Mouse (Mus musculus) heart, embryonic 14.5 days (tissue): ENCODE measurements around the gene Col2a1. TPM values are rescaled to one million over a fixed set of nuclear protein-coding genes. Genes with fewer than 3 reads are reported as not detected.

Experiments used
- ATAC-seq: fragments of 200-750 bp; cut with Nextera tagmentation; 2 replicates; pipeline ENCODE4 v1.8.0; 2017; ENCODE audit warnings: low read depth, moderate TSS enrichment; ENCODE audit not compliant: insufficient number of reproducible peaks, insufficient read depth, low FRiP score
- H3K27ac ChIP-seq, 2 experiments: fragments of 200-500 bp in 1 of 2; fragments of 300-500 bp in 1 of 2; sonication (generic) in 1 of 2; replicated peaks in 1 of 2; 2 replicates each; pipeline ENCODE4 v1.5.1; 2012 to 2014; ENCODE audit warnings: low read depth in 2 of 2, low read length in 2 of 2, control low read depth in 1 of 2, mild to moderate bottlenecking in 1 of 2, mixed read lengths in 1 of 2; ENCODE audit not compliant: control insufficient read depth in 1 of 2, insufficient read depth in 1 of 2
- H3K27me3 ChIP-seq: fragments of 300-500 bp; sonication (generic); 2 replicates; pipeline ENCODE4 v1.6.1; 2014; ENCODE audit warnings: mild to moderate bottlenecking, low read length, control low read depth; ENCODE audit not compliant: control insufficient read depth, insufficient read depth
- H3K36me3 ChIP-seq: fragments of 300-500 bp; sonication (generic); 2 replicates; pipeline ENCODE4 v1.6.1; 2014; ENCODE audit warnings: mild to moderate bottlenecking, control low read depth, low read length, mixed read lengths; ENCODE audit not compliant: control insufficient read depth, insufficient read depth
- H3K4me1 ChIP-seq, 2 experiments: fragments of 200-500 bp in 1 of 2; fragments of 300-500 bp in 1 of 2; sonication (generic) in 1 of 2; 2 replicates each; pipeline ENCODE4 v1.6.1; 2012 to 2014; ENCODE audit warnings: low read length in 2 of 2, control low read depth in 1 of 2, mixed read lengths in 1 of 2; ENCODE audit not compliant: control insufficient read depth in 2 of 2, insufficient read depth in 2 of 2
- H3K4me2 ChIP-seq: fragments of 300-500 bp; sonication (generic); 2 replicates; pipeline ENCODE4 v1.6.1; 2014; ENCODE audit warnings: mild to moderate bottlenecking, low read length
- H3K4me3 ChIP-seq, 2 experiments: fragments of 200-500 bp in 1 of 2; fragments of 300-500 bp in 1 of 2; sonication (generic) in 1 of 2; 2 replicates each; pipeline ENCODE4 v1.5.1; 2012 to 2014; ENCODE audit warnings: low read length in 2 of 2, mild to moderate bottlenecking in 2 of 2, control low read depth in 1 of 2, low read depth in 1 of 2, moderate library complexity in 1 of 2; ENCODE audit not compliant: control insufficient read depth in 1 of 2, insufficient read depth in 1 of 2
- H3K9ac ChIP-seq: fragments of 300-500 bp; sonication (generic); 2 replicates; pipeline ENCODE4 v1.6.1; 2014; ENCODE audit warnings: mild to moderate bottlenecking, low read length
- H3K9me3 ChIP-seq: fragments of 300-500 bp; sonication (generic); 2 replicates; pipeline ENCODE4 v1.6.1; 2016; ENCODE audit warnings: low read length, control low read depth; ENCODE audit not compliant: control insufficient read depth
- WGBS: fragments of 180-500 bp; shearing (Covaris S2); extraction: QIAGEN DNeasy Blood & Tissue Kit; methylation state at CpG from one replicate; pipeline ENCODE4 v1.1.7; 2014; 5-methylcytosine and 5-hydroxymethylcytosine counted together
- polyA plus RNA-seq: library from polyadenylated mRNA; unstranded; fragments of >200 nt; fragmentation: Nextera tagmentation; extraction: Ambion mirVana; gene quantifications from 2 replicates; pipeline ENCODE4 v1.2.1, GENCODE M21; 2014

Col2a1 gene
- polyA plus RNA-seq, 1 experiment from 2014 or later, result 13.3 TPM

- peak overlapping the region; percentile 43 to 48 for H3K4me3 ChIP-seq
- H3K9me3 ChIP-seq, result no peaks in the 10 kb centered on the region
- no peak for ATAC-seq
- no peaks in the 10 kb centered on the region for H3K36me3 ChIP-seq
- WGBS, result 1% methylated on average over 41 of the region's 42 CpGs
- peak overlapping the region; percentile 83 for H3K4me2 ChIP-seq
- H3K4me1 ChIP-seq, result peaks cover 11 to 39% of the 10 kb centered on the region in 2 experiments
- H3K9ac ChIP-seq, result peak overlapping the region; percentile 62
- peak overlapping the region; percentile 34 to 35; a peak in 1 of 4 replicates for H3K27ac ChIP-seq
- peaks cover 70% of the 10 kb centered on the region for H3K27me3 ChIP-seq
These were observed 2.1 kb downstream of the Col2a1 start for GRCm38 (mm10) chr15:98002113-98002990.

- Histone ChIP-seq H3K9ac (peak overlapping the region; percentile 62), H3K4me2 (peak overlapping the region; percentile 83), H3K9me3 (no peaks in the 10 kb centered on the region), H3K4me1 (peaks cover 11 to 39% of the 10 kb centered on the region in 2 experiments), H3K27me3 (peaks cover 70% of the 10 kb centered on the region), H3K36me3 (no peaks in the 10 kb centered on the region), H3K27ac (peak overlapping the region; percentile 34 to 35; a peak in 1 of 4 replicates), H3K4me3 (peak overlapping the region; percentile 43 to 48)
- no peak for ATAC-seq
- WGBS, result under 1% methylated on average over 37 of the region's 37 CpGs
These were observed 3.0 kb downstream of the Col2a1 start for GRCm38 (mm10) chr15:98001321-98002112.

GRCm38 (mm10) chr15:97999991-98000390 is 4.5 kb downstream of the Col2a1 start:
- Histone ChIP-seq H3K36me3 (no peaks in the 10 kb centered on the region), H3K9ac (no peak overlapping the region), H3K9me3 (no peaks in the 10 kb centered on the region), H3K27me3 (peaks cover 60% of the 10 kb centered on the region), H3K4me3 (no peak overlapping the region), H3K27ac (no peak overlapping the region), H3K4me1 (peaks cover 11 to 39% of the 10 kb centered on the region in 2 experiments), H3K4me2 (no peak overlapping the region)
- 31% methylated on average over 7 of the region's 7 CpGs for WGBS
- no peak for ATAC-seq

GRCm38 (mm10) chr15:97999546-97999945 is 4.9 kb downstream of the Col2a1 start:
- WGBS, result 34% methylated on average over 13 of the region's 13 CpGs
- no peak for ATAC-seq
- H3K9ac ChIP-seq, result no peak overlapping the region
- H3K4me3 ChIP-seq, result no peak overlapping the region
- H3K27ac ChIP-seq, result no peak overlapping the region
- H3K4me2 ChIP-seq, result no peak overlapping the region
- H3K27me3 ChIP-seq, result peaks cover 57% of the 10 kb centered on the region
- no peaks in the 10 kb centered on the region for H3K9me3 ChIP-seq
- peaks cover 11 to 36% of the 10 kb centered on the region in 2 experiments for H3K4me1 ChIP-seq
- no peaks in the 10 kb centered on the region for H3K36me3 ChIP-seq

GRCm38 (mm10) chr15:97996716-97997256 is 7.7 kb downstream of the Col2a1 start:
- Histone ChIP-seq H3K4me1 (peaks cover 19 to 25% of the 10 kb centered on the region in 2 experiments), H3K4me2 (no peak overlapping the region), H3K27ac (no peak overlapping the region), H3K27me3 (peaks cover 39% of the 10 kb centered on the region), H3K36me3 (no peaks in the 10 kb centered on the region), H3K4me3 (no peak overlapping the region), H3K9ac (no peak overlapping the region), H3K9me3 (no peaks in the 10 kb centered on the region)
- ATAC-seq, result no peak
- 72% methylated on average over 13 of the region's 13 CpGs for WGBS

- Histone ChIP-seq H3K9me3 (no peaks in the 10 kb centered on the region), H3K4me1 (peaks cover 18 to 21% of the 10 kb centered on the region in 2 experiments), H3K9ac (peak overlapping the region; percentile 65), H3K4me2 (peak overlapping the region; percentile 65), H3K27ac (peak overlapping the region; percentile 42 to 69), H3K4me3 (peak overlapping the region; percentile 24 to 27; a peak in 3 of 4 replicates), H3K27me3 (0 out of 2 replicates have a peak, but pooled peaks cover under 1% of the 10 kb centered on the region), H3K36me3 (no peaks in the 10 kb centered on the region)
- peak; percentile 88 for ATAC-seq
- WGBS, result 12% methylated on average over 18 of the region's 18 CpGs
These were observed 11.7 kb downstream of the Col2a1 start for GRCm38 (mm10) chr15:97992712-97993286.
